Mouse (Mus musculus): ENCODE data around the gene Krtap28-13.

DNA sequence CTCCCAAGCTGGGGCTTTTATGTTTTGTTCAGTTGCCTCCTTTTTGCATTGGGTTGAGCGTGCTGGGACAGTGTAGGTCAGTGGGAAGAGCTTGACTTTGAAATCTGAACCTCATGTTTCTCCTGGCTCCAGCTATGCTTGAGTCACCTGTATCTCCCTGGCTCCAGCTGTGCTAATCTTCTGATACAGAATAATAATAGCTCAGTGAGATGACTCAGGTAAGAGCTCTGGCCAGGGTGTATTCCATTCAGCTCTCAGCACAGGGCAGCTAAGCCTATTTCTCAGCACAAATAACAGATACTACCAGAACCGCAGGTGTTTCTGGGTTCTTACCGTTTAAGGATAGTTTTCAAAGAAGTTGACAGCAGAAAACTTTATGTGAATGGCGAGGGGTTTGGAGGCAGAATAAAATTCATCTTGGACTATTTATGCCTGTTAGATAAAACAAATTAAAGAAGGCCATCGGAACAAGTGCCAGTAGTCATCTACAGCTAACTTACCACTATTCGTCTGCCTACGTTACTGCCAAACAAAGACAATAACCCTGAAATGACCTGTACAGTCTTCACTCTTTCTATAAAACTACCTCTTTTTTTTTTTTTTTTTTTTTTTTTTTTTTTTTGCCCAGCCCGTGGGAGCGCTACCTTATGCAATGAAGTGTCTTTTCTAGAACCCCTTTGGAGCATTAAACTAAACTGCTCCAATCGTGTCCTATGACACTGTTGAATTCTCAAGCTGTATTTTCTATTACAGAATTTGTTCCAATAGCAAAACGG lies 23.6 kb upstream of the Krtap28-13 start:
- TF ChIP-seq POLR2A (IDR thresholded peaks at IDR 0.05; ENCODE audit: borderline replicate concordance, extremely low read depth, insufficient read depth, insufficient read length, poor library complexity, severe bottlenecking) (no peak), CTCF (IDR thresholded peaks at IDR 0.05; ENCODE audit: borderline replicate concordance, extremely low read depth, insufficient read depth, insufficient read length) (no peak)

Data from brain, embryonic 14.5 days (tissue).